Mouse (Mus musculus) cerebellum, adult 8-10 months (tissue): ENCODE data around the gene Dglucy.

Experiments
- DNase-seq: peaks from one replicate; pipeline ENCODE4 v3.0.0; 2022

Gene Dglucy

GRCm38 (mm10) chr12:100778934-100779865 is at the start of gene Dglucy:
Dglucy (plus strand) TSS chr12:100779057.
- peak; percentile 85 for DNase-seq

GRCm38 (mm10) chr12:100735156-100735555 is 43.7 kb upstream of the Dglucy start:
- DNase-seq: no peak

GRCm38 (mm10) chr12:100735581-100735980 is 43.3 kb upstream of the Dglucy start:
- DNase-seq: no peak

GRCm38 (mm10) chr12:100738498-100738897 is 40.4 kb upstream of the Dglucy start:
- DNase-seq: no peak

- no peak for DNase-seq
These were observed 39.8 kb upstream of the Dglucy start for GRCm38 (mm10) chr12:100739011-100739570.

GRCm38 (mm10) chr12:100740313-100740712 is 38.5 kb upstream of the Dglucy start:
- no peak for DNase-seq

GRCm38 (mm10) chr12:100742468-100742867 is 36.4 kb upstream of the Dglucy start:
- DNase-seq: no peak

- DNase-seq: no peak
These were observed 25.9 kb upstream of the Dglucy start for GRCm38 (mm10) chr12:100752977-100753376.

- DNase-seq: no peak
These were observed 25.1 kb upstream of the Dglucy start for GRCm38 (mm10) chr12:100753716-100754115.

- no peak for DNase-seq
These were observed 21.4 kb upstream of the Dglucy start for GRCm38 (mm10) chr12:100757427-100757826.

GRCm38 (mm10) chr12:100762663-100763425 is 16.0 kb upstream of the Dglucy start:
- DNase-seq: no peak

- no peak for DNase-seq
These were observed 14.4 kb upstream of the Dglucy start for GRCm38 (mm10) chr12:100764329-100765018.

GRCm38 (mm10) chr12:100769871-100770270 is 9.0 kb upstream of the Dglucy start:
- DNase-seq: no peak

GRCm38 (mm10) chr12:100770765-100771164 is 8.1 kb upstream of the Dglucy start:
- DNase-seq: no peak

- no peak for DNase-seq
These were observed 6.5 kb upstream of the Dglucy start for GRCm38 (mm10) chr12:100772230-100772984.

GRCm38 (mm10) chr12:100774756-100775155 is 4.1 kb upstream of the Dglucy start:
- DNase-seq: no peak

GRCm38 (mm10) chr12:100775291-100775690 is 3.6 kb upstream of the Dglucy start:
- DNase-seq: no peak

- no peak for DNase-seq
These were observed 2.8 kb upstream of the Dglucy start for GRCm38 (mm10) chr12:100775911-100776581.

GRCm38 (mm10) chr12:100776991-100777390 is 1.9 kb upstream of the Dglucy start:
- no peak for DNase-seq

GRCm38 (mm10) chr12:100778276-100778933 is 452 bp upstream of the Dglucy start:
- DNase-seq: no peak

GRCm38 (mm10) chr12:100780416-100780815 is 1.6 kb downstream of the Dglucy start:
- DNase-seq: no peak
